Mouse (Mus musculus): ENCODE data around the gene Insrr. TPM values are rescaled to one million over a fixed set of nuclear protein-coding genes. Genes with fewer than 3 reads are reported as not detected.

Insrr gene
- polyA plus RNA-seq, 1 experiment from 2014 or later = 1.9 TPM

DNA sequence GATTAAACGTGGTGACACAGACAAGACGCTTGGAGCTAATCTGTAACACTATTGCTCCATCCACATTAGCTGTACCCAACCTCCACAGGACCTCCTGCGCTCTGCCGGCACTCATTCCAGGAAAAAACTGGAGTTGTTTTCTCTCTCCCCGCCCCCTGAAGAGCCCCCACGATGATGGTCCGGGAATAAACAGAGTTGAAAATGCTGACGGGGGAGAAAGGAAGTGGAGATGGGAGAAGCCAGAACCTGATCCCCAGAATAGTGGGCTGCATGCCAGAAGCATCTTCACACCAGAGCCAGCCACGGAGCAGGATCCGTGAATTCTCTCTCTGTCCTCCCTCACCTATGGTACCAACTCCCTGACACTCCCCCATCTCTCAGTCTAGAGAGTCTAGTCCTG, 32.2 kb upstream of the Insrr start:
- H3K4me2 ChIP-seq (ENCODE audit: low read length) = peak overlapping the region; percentile 41
- no peak overlapping the region; the same call in 1 of the 2 replicates for H3K4me3 ChIP-seq (replicated peaks; ENCODE audit: low read depth, low read length)
- WGBS = 13% methylated on average over 10 of the region's 10 CpGs
- DNase-seq (ENCODE audit: low spot score) (peak; percentile 73), ATAC-seq (replicated peaks; ENCODE audit: low FRiP score, low read depth) (no peak)
- no peak for TF ChIP-seq CTCF (IDR thresholded peaks at IDR 0.05; ENCODE audit: low read depth)
- peak overlapping the region; percentile 86 for H3K27ac ChIP-seq
- no peaks in the 10 kb centered on the region for H3K9me3 ChIP-seq (replicated peaks; ENCODE audit: low read length)
- H3K27me3 ChIP-seq (ENCODE audit: insufficient read depth, low read length) = no peaks in the 10 kb centered on the region
- H3K9ac ChIP-seq (ENCODE audit: low read depth, low read length) = no peak overlapping the region
- H3K36me3 ChIP-seq (ENCODE audit: insufficient read depth, low read length) = peaks cover 3% of the 10 kb centered on the region; the same call in 1 of the 2 replicates
- peaks cover 48% of the 10 kb centered on the region for H3K4me1 ChIP-seq (replicated peaks; ENCODE audit: insufficient read depth, low read length)

DNA sequence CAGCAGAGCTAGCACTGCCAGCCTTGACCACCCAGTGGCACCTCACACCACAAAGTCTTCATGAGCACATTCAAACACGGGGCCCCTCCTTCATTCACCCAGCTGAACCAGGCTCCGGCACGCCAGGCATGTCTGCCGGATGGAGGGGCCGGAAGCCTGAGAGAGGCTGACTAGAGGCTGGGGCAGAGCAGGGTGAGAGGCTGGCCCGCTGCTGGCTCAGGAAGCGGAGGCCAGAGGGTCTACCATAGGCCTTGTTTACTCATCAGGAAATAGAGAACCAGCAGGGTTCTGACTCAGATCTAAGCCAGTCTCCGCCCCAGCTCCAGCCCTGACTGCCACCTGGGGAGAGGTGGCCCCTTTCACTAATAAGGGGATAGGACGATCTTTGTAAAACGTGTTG, 31.7 kb upstream of the Insrr start:
- Histone ChIP-seq H3K9me3 (replicated peaks; ENCODE audit: low read length) (no peaks in the 10 kb centered on the region), H3K27me3 (ENCODE audit: insufficient read depth, low read length) (no peaks in the 10 kb centered on the region), H3K4me3 (replicated peaks; ENCODE audit: low read depth, low read length) (peak overlapping the region; percentile 10; the same call in 1 of the 2 replicates), H3K4me1 (replicated peaks; ENCODE audit: insufficient read depth, low read length) (peaks cover 48% of the 10 kb centered on the region), H3K4me2 (ENCODE audit: low read length) (peak overlapping the region; percentile 41), H3K27ac (peak overlapping the region; percentile 86), H3K9ac (ENCODE audit: low read depth, low read length) (0 out of 2 replicates have a peak overlapping the region, but pooled peaks have one; percentile 15), H3K36me3 (ENCODE audit: insufficient read depth, low read length) (no peaks in the 10 kb centered on the region)
- ATAC-seq (replicated peaks; ENCODE audit: low FRiP score, low read depth) (no peak), DNase-seq (ENCODE audit: low spot score) (peak; percentile 72)
- WGBS = 31% methylated on average over 10 of the region's 10 CpGs
- no peak for TF ChIP-seq CTCF (IDR thresholded peaks at IDR 0.05; ENCODE audit: low read depth)

DNA sequence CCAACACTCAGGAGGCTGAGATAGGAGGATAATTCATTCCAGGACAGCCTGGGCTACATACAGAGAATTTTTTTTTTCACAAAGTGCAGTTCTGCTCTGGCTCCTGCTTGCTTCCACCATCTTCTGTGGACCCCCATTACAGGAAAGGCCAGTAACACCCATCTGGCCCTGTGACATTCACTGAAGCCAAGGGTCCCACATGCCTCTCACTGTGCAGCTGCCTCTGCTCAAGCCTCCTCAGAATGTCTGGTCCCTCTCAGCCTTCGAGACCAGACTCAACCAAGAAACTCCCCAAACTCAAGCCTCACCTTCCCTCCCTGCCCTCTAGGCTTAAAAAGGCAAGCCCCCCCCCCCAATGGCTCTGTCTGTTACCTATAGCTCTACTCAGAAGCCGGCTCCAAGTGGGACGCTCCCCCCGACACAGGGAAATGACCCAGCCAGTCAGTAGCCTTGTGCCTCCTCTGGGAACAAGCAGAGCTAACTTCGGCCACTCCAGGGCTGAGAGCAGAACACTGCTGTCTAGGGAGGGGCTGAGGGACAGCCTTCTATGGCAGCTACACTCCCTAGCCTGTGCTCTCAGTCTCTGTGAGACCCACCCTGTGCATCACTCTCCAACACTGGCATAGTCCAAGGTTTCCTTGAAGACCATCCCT, 31.0 kb upstream of the Insrr start:
- TF ChIP-seq CTCF (IDR thresholded peaks at IDR 0.05; ENCODE audit: low read depth) = no peak
- no peak for DNase-seq (ENCODE audit: low spot score)
- H3K27ac ChIP-seq = peak overlapping the region; percentile 86
- no peaks in the 10 kb centered on the region for H3K27me3 ChIP-seq (ENCODE audit: insufficient read depth, low read length)
- 0 out of 2 replicates have a peak overlapping the region, but pooled peaks have one; percentile 4 for H3K4me3 ChIP-seq (replicated peaks; ENCODE audit: low read depth, low read length)
- no peaks in the 10 kb centered on the region for H3K36me3 ChIP-seq (ENCODE audit: insufficient read depth, low read length)
- H3K4me1 ChIP-seq (replicated peaks; ENCODE audit: insufficient read depth, low read length) = peaks cover 52% of the 10 kb centered on the region
- WGBS = 72% methylated on average over 5 of the region's 5 CpGs
- peak overlapping the region; percentile 41 for H3K4me2 ChIP-seq (ENCODE audit: low read length)
- ATAC-seq (replicated peaks; ENCODE audit: low FRiP score, low read depth) = no peak
- 0 out of 2 replicates have a peak overlapping the region, but pooled peaks have one; percentile 15 for H3K9ac ChIP-seq (ENCODE audit: low read depth, low read length)
- no peaks in the 10 kb centered on the region for H3K9me3 ChIP-seq (replicated peaks; ENCODE audit: low read length)

DNA sequence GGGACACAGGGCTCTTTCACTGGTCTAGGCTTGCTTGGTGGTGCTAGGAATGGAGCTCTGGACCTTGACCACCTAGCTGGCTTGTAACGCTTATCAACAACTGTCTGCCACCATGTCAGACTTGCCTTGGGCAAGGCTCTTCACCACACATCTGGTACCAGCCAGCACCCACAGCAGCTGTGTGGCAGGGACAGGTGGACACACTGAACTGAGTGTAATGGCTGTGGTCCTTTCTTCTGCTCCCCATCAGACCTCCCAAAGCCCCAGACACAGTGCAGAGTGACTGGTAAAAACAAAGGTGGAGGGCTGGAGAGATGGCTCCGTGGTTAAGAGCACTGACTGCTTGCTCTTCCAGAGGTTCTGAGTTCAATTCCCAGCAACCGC, 30.5 kb upstream of the Insrr start:
- Histone ChIP-seq H3K9me3 (replicated peaks; ENCODE audit: low read length) (no peaks in the 10 kb centered on the region), H3K4me1 (replicated peaks; ENCODE audit: insufficient read depth, low read length) (peaks cover 57% of the 10 kb centered on the region), H3K27me3 (ENCODE audit: insufficient read depth, low read length) (no peaks in the 10 kb centered on the region), H3K4me2 (ENCODE audit: low read length) (peak overlapping the region; percentile 41), H3K36me3 (ENCODE audit: insufficient read depth, low read length) (no peaks in the 10 kb centered on the region), H3K27ac (peak overlapping the region; percentile 86), H3K4me3 (replicated peaks; ENCODE audit: low read depth, low read length) (0 out of 2 replicates have a peak overlapping the region, but pooled peaks have one; percentile 4), H3K9ac (ENCODE audit: low read depth, low read length) (no peak overlapping the region)
- WGBS = 81% methylated on average over 3 of the region's 3 CpGs
- DNase-seq (ENCODE audit: low spot score) = no peak
- TF ChIP-seq CTCF (IDR thresholded peaks at IDR 0.05; ENCODE audit: low read depth) = no peak
- no peak for ATAC-seq (replicated peaks; ENCODE audit: low FRiP score, low read depth)

DNA sequence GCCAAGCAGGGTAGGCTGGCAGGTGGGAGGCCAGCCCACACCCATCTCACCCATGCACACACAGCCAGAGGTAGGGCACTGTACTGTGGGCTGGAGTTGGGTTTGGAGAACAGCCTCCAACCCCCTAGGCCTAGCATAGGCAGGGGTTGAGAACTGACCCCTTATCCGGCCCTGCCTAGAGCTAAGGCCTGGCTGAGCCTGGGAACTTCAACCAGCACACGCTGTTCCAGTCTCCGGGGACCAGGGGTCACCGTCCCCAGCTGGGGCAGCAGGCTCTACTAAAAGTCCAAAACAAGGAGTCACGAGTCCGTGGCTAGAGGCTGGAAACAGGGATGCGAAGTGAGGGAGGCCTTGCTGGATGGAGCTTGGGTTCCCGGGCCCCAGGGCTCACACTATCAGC, 29.0 kb upstream of the Insrr start:
- H3K27ac ChIP-seq = peak overlapping the region; percentile 86
- no peak for TF ChIP-seq CTCF (IDR thresholded peaks at IDR 0.05; ENCODE audit: low read depth)
- no peaks in the 10 kb centered on the region for H3K9me3 ChIP-seq (replicated peaks; ENCODE audit: low read length)
- H3K27me3 ChIP-seq (ENCODE audit: insufficient read depth, low read length) = no peaks in the 10 kb centered on the region
- peak overlapping the region; percentile 69 for H3K4me2 ChIP-seq (ENCODE audit: low read length)
- 10% methylated on average over 8 of the region's 8 CpGs for WGBS
- peaks cover 47% of the 10 kb centered on the region for H3K4me1 ChIP-seq (replicated peaks; ENCODE audit: insufficient read depth, low read length)
- ATAC-seq (replicated peaks; ENCODE audit: low FRiP score, low read depth) = peak; percentile 41
- peak overlapping the region; percentile 55 for H3K9ac ChIP-seq (ENCODE audit: low read depth, low read length)
- peak; percentile 55 for DNase-seq (ENCODE audit: low spot score)
- no peaks in the 10 kb centered on the region for H3K36me3 ChIP-seq (ENCODE audit: insufficient read depth, low read length)
- H3K4me3 ChIP-seq (replicated peaks; ENCODE audit: low read depth, low read length) = peak overlapping the region; percentile 45

DNA sequence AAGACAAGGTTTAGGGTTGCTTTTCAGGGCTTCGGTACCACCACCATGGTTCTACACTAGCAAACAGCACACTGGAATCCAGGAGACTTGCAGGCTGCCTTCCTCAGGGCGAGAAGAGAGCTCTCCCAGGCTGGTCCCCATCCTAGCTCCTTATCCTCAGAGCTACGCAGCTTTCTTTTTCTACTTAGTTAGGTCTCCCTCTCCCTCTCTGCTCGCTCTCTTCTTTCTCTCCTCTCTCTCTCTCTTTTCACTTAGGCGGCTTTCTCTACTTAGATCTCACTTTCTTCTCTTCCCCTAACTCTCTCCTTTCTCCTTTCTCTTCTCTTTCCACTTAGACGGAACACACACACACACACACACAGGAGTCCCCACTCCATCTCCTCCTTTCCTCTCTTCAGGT, 28.3 kb upstream of the Insrr start:
- no peak for TF ChIP-seq CTCF (IDR thresholded peaks at IDR 0.05; ENCODE audit: low read depth)
- no peaks in the 10 kb centered on the region for H3K36me3 ChIP-seq (ENCODE audit: insufficient read depth, low read length)
- H3K9ac ChIP-seq (ENCODE audit: low read depth, low read length) = peak overlapping the region; percentile 55
- H3K4me1 ChIP-seq (replicated peaks; ENCODE audit: insufficient read depth, low read length) = peaks cover 42% of the 10 kb centered on the region
- no peaks in the 10 kb centered on the region for H3K27me3 ChIP-seq (ENCODE audit: insufficient read depth, low read length)
- ATAC-seq (replicated peaks; ENCODE audit: low FRiP score, low read depth) = no peak
- peak; percentile 52 for DNase-seq (ENCODE audit: low spot score)
- peak overlapping the region; percentile 69 for H3K4me2 ChIP-seq (ENCODE audit: low read length)
- H3K4me3 ChIP-seq (replicated peaks; ENCODE audit: low read depth, low read length) = peak overlapping the region; percentile 45
- WGBS = 31% methylated on average over 6 of the region's 6 CpGs
- H3K27ac ChIP-seq = peak overlapping the region; percentile 86
- no peaks in the 10 kb centered on the region for H3K9me3 ChIP-seq (replicated peaks; ENCODE audit: low read length)
